In the genomic region with DNA sequence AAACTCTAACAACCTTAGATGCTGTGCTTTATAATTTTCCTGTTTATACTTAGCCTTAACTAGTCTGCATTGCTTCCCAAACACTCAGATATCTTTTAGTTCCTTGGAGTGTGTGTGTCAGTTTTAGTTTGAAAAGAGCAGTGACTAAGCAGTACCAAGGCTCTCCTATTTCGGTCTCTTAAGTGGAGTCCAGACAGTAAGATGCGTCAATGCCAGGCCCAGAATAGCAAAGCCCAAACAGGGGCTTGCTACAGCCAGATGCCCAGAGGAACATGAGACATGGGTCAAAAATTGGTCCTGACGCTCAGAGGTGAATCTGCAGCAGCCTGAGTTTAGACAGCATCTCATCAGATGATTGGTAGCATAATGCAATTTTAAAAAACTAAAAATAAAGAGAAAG, we compare ENCODE assay signal across 21 mouse cellular contexts. TPM values are rescaled to one million over a fixed set of nuclear protein-coding genes. Genes with fewer than 3 reads are reported as not detected.
A peak's percentile ranks its signal among the peaks of the same experiment; 100 is the strongest.
DNase-seq lines count a peak whose midpoint lies in the region; ATAC-seq and TF ChIP-seq lines count a peak whose summit lies in the region.
"Had no signal": no experiment of that assay in that cellular context is flagged by ENCODE, and none has a peak within 500 bp of the region (broad histone marks: within the 10 kb centered on the region; RNA-seq: fewer than 3 reads in every experiment).

No protein-coding gene starts in this region.

- no peak for TF ChIP-seq POLR2A in heart, adult 2 months (IDR thresholded peaks at IDR 0.05; ENCODE audit: insufficient read depth, low read depth, low read length)

- DNase-seq in heart, adult 2 months, result peak in 1 of 2 experiments; percentile 49
- peak; percentile 17 for DNase-seq in gastrocnemius, postnatal 14 days
- peak; percentile 55 to 66 for DNase-seq in heart, adult 9 months (ENCODE audit: low spot score in 2 of 2)
- peak; percentile 52 for DNase-seq in heart, postnatal 4 days
- no peak for DNase-seq in lung, postnatal 0 days (ENCODE audit: low spot score)
- DNase-seq: adrenal gland, adult 2 months; cerebellum, postnatal 10 days; kidney, adult 18-20 months; layer of hippocampus, postnatal 36 days; right cerebral cortex, postnatal 14 days; thymus, postnatal 25 days had no signal

- peak overlapping the region; percentile 88 for H3K27ac ChIP-seq in heart, adult 2 months
- H3K27ac ChIP-seq in heart, embryonic 11.5 days (ENCODE audit: low read depth, low read length), result no peak overlapping the region
- H3K27ac ChIP-seq in hindbrain, embryonic 12.5 days, result no peak overlapping the region
- H3K27ac ChIP-seq in lung, postnatal 0 days (ENCODE audit: low read length), result no peak overlapping the region
- H3K27ac ChIP-seq: embryonic facial prominence, embryonic 13.5 days; forebrain, embryonic 15.5 days; kidney, postnatal 0 days; limb, embryonic 15.5 days; liver, embryonic 15.5 days; midbrain, embryonic 12.5 days; neural tube, embryonic 12.5 days; stomach, embryonic 15.5 days had no signal

- H3K9ac ChIP-seq in heart, adult 2 months (ENCODE audit: low read depth, low read length), result no peak overlapping the region
- H3K9ac ChIP-seq in heart, embryonic 11.5 days (ENCODE audit: low read depth, low read length), result no peak overlapping the region
- no peak overlapping the region for H3K9ac ChIP-seq in hindbrain, embryonic 12.5 days
- no peak overlapping the region for H3K9ac ChIP-seq in lung, postnatal 0 days (replicated peaks; ENCODE audit: low read depth)
- H3K9ac ChIP-seq: embryonic facial prominence, embryonic 13.5 days; forebrain, embryonic 15.5 days; limb, embryonic 15.5 days; liver, embryonic 15.5 days; midbrain, embryonic 12.5 days; neural tube, embryonic 12.5 days; stomach, embryonic 15.5 days had no signal

- H3K9me3 ChIP-seq in heart, embryonic 11.5 days (replicated peaks; ENCODE audit: control insufficient read depth, low read length), result no peaks in the 10 kb centered on the region
- no peaks in the 10 kb centered on the region for H3K9me3 ChIP-seq in hindbrain, embryonic 12.5 days (replicated peaks)
- H3K9me3 ChIP-seq in lung, postnatal 0 days (ENCODE audit: low read length), result no peaks in the 10 kb centered on the region
- H3K9me3 ChIP-seq: forebrain, embryonic 15.5 days; limb, embryonic 15.5 days; liver, embryonic 15.5 days; midbrain, embryonic 12.5 days; neural tube, embryonic 12.5 days; stomach, embryonic 15.5 days had no signal

- H3K36me3 ChIP-seq in heart, adult 2 months (ENCODE audit: control insufficient read depth, insufficient read depth, low read length), result no peaks in the 10 kb centered on the region
- no peaks in the 10 kb centered on the region for H3K36me3 ChIP-seq in heart, embryonic 11.5 days (ENCODE audit: control insufficient read depth, insufficient read depth, low read length)
- H3K36me3 ChIP-seq in hindbrain, embryonic 12.5 days, result no peaks in the 10 kb centered on the region
- no peaks in the 10 kb centered on the region for H3K36me3 ChIP-seq in lung, postnatal 0 days (ENCODE audit: insufficient read depth, low read length)
- H3K36me3 ChIP-seq: embryonic facial prominence, embryonic 13.5 days; forebrain, embryonic 15.5 days; limb, embryonic 15.5 days; liver, embryonic 15.5 days; midbrain, embryonic 12.5 days; neural tube, embryonic 12.5 days; stomach, embryonic 15.5 days had no signal

- no peak for ATAC-seq in heart, embryonic 11.5 days (replicated peaks; ENCODE audit: insufficient number of reproducible peaks, low FRiP score, low TSS enrichment)
- ATAC-seq in hindbrain, embryonic 12.5 days (ENCODE audit: low FRiP score), result no peak
- no peak for ATAC-seq in lung, postnatal 0 days
- ATAC-seq: forebrain, embryonic 15.5 days had no signal

- intact Hi-C loops in heart, adult 2 months (cut with DNase I), result loop anchor here (5.0 to 10.0 kb wide), 3 partner anchors 153 to 480 kb away; a partner anchor contains a TSS
- intact Hi-C loops in gastrocnemius, postnatal 14 days (cut with DNase I; ENCODE audit: low total_unique reads), result loop anchor here (5.0 kb wide), 1 partner anchor 480 kb away; a partner anchor contains a TSS

- H3K4me1 ChIP-seq in heart, adult 2 months (ENCODE audit: control insufficient read depth, insufficient read depth, low read length), result peaks cover 3% of the 10 kb centered on the region
- no peaks in the 10 kb centered on the region for H3K4me1 ChIP-seq in heart, embryonic 11.5 days (ENCODE audit: control insufficient read depth, insufficient read depth, low read length)
- no peaks in the 10 kb centered on the region for H3K4me1 ChIP-seq in hindbrain, embryonic 12.5 days
- no peaks in the 10 kb centered on the region for H3K4me1 ChIP-seq in lung, postnatal 0 days (ENCODE audit: insufficient read depth, low read depth, low read length)
- H3K4me1 ChIP-seq: embryonic facial prominence, embryonic 13.5 days; forebrain, embryonic 15.5 days; limb, embryonic 15.5 days; liver, embryonic 15.5 days; midbrain, embryonic 12.5 days; neural tube, embryonic 12.5 days; stomach, embryonic 15.5 days had no signal

- no peak overlapping the region for H3K4me2 ChIP-seq in heart, embryonic 11.5 days
- no peak overlapping the region for H3K4me2 ChIP-seq in hindbrain, embryonic 12.5 days (replicated peaks)
- no peak overlapping the region for H3K4me2 ChIP-seq in lung, postnatal 0 days (replicated peaks; ENCODE audit: low read depth, low read length)
- H3K4me2 ChIP-seq: embryonic facial prominence, embryonic 13.5 days; forebrain, embryonic 15.5 days; limb, embryonic 15.5 days; liver, embryonic 15.5 days; midbrain, embryonic 12.5 days; neural tube, embryonic 12.5 days; stomach, embryonic 15.5 days had no signal

- H3K27me3 ChIP-seq in heart, adult 2 months (ENCODE audit: control insufficient read depth, insufficient read depth, low read length), result no peaks in the 10 kb centered on the region
- no peaks in the 10 kb centered on the region for H3K27me3 ChIP-seq in heart, embryonic 11.5 days (ENCODE audit: control insufficient read depth, insufficient read depth, low read length)
- no peaks in the 10 kb centered on the region for H3K27me3 ChIP-seq in hindbrain, embryonic 12.5 days
- H3K27me3 ChIP-seq in lung, postnatal 0 days (replicated peaks; ENCODE audit: insufficient read depth, low read length), result no peaks in the 10 kb centered on the region
- H3K27me3 ChIP-seq: embryonic facial prominence, embryonic 13.5 days; forebrain, embryonic 15.5 days; limb, embryonic 15.5 days; liver, embryonic 15.5 days; midbrain, embryonic 12.5 days; neural tube, embryonic 12.5 days; stomach, embryonic 15.5 days had no signal

- H3K4me3 ChIP-seq in heart, adult 2 months, result no peak overlapping the region
- H3K4me3 ChIP-seq in heart, embryonic 11.5 days (ENCODE audit: low read depth, low read length), result no peak overlapping the region
- no peak overlapping the region for H3K4me3 ChIP-seq in hindbrain, embryonic 12.5 days
- H3K4me3 ChIP-seq in lung, postnatal 0 days (ENCODE audit: low read depth, low read length), result no peak overlapping the region
- H3K4me3 ChIP-seq: embryonic facial prominence, embryonic 13.5 days; forebrain, embryonic 15.5 days; limb, embryonic 15.5 days; liver, embryonic 15.5 days; midbrain, embryonic 12.5 days; neural tube, embryonic 12.5 days; stomach, embryonic 15.5 days had no signal

- no peak for TF ChIP-seq CTCF in heart, adult 2 months (IDR thresholded peaks at IDR 0.05)
- no peak for TF ChIP-seq CTCF in lung, postnatal 0 days (IDR thresholded peaks at IDR 0.05)

- WGBS in heart, adult 2 months, result 60% methylated on average over 3 of the region's 3 CpGs
- WGBS in heart, embryonic 11.5 days (ENCODE audit: insufficient replicate concordance), result 55% methylated on average over 3 of the region's 3 CpGs
- WGBS in hindbrain, embryonic 12.5 days, result 81% methylated on average over 3 of the region's 3 CpGs
- WGBS in lung, postnatal 0 days, result 61% methylated on average over 3 of the region's 3 CpGs

- H3K79me2 ChIP-seq in heart, adult 2 months (replicated peaks; ENCODE audit: control insufficient read depth, insufficient read depth, low read length), result no peaks in the 10 kb centered on the region

- TF ChIP-seq EP300 in heart, adult 2 months (IDR thresholded peaks at IDR 0.05; ENCODE audit: insufficient read depth, low read depth, low read length), result 0 out of 2 replicates have a peak, but pooled peaks have one; percentile 28
- no peak for TF ChIP-seq EP300 in lung, postnatal 0 days (IDR thresholded peaks at IDR 0.05)

RNA-seq across cellular contexts. Expression of a gene that starts 41.2 kb away (rescaled TPM):
- 1 to 10 TPM; 4.6 to 7.1 TPM for total RNA-seq in heart, adult 2 months (2021)
- 4.0 and 7.7 TPM in 2 replicates for polyA plus RNA-seq in heart, adult 2 months (2012; rRNA removed)
- polyA plus RNA-seq in heart, embryonic 11.5 days (2014; fragmentation: Nextera tagmentation; extraction: Ambion mirVana), result 1.8 and 1.9 TPM in 2 replicates
- total RNA-seq in gastrocnemius, postnatal 14 days (2021), result 1 to 10 TPM; 2.4 to 3.5 TPM
- 1 to 10 TPM; 6.9 to 7.9 TPM for total RNA-seq in heart, postnatal 4 days (2021)
- polyA plus RNA-seq in hindbrain, embryonic 12.5 days (2016; fragmentation: Nextera tagmentation; extraction: Ambion mirVana), result 1.1 and 1.4 TPM in 2 replicates
- polyA plus RNA-seq in lung, postnatal 0 days (2015; fragmentation: Nextera tagmentation; extraction: Ambion mirVana), result 6.3 and 7.3 TPM in 2 replicates

RNA-seq across cellular contexts. Expression of a gene that starts 55.5 kb away (rescaled TPM):
- 100 to 1,000 TPM; 506 to 581 TPM for total RNA-seq in heart, adult 2 months (2021)
- polyA plus RNA-seq in heart, adult 2 months (2012; rRNA removed), result 233 and 319 TPM in 2 replicates
- polyA plus RNA-seq in heart, embryonic 11.5 days (2014; fragmentation: Nextera tagmentation; extraction: Ambion mirVana), result 325 and 363 TPM in 2 replicates
- 10 to 100 TPM; 16.9 to 17.3 TPM for total RNA-seq in gastrocnemius, postnatal 14 days (2021)
- 100 to 1,000 TPM; 985 TPM for total RNA-seq in heart, postnatal 4 days (2021)
- polyA plus RNA-seq in hindbrain, embryonic 12.5 days (2016; fragmentation: Nextera tagmentation; extraction: Ambion mirVana), result 81.7 and 89.5 TPM in 2 replicates
- 5.8 and 7.0 TPM in 2 replicates for polyA plus RNA-seq in lung, postnatal 0 days (2015; fragmentation: Nextera tagmentation; extraction: Ambion mirVana)

Comparison
In these comparisons a context has a peak if more than half of its experiments do, and no peak if none do; other contexts are left out.
1. RNA of a gene that starts 55.5 kb away (polyA plus RNA-seq): 325 to 363 TPM in heart, embryonic 11.5 days, 233 to 319 TPM in heart, adult 2 months and 81.7 to 89.5 TPM in hindbrain, embryonic 12.5 days; 5.8 to 7.0 TPM in lung, postnatal 0 days; every median in the first group is over 10 times any median in the second.